Mouse (Mus musculus): ENCODE data around the gene Tubgcp2. TPM values are rescaled to one million over a fixed set of nuclear protein-coding genes. Genes with fewer than 3 reads are reported as not detected.

The Tubgcp2 gene
- polyA plus RNA-seq, 1 experiment from 2014 or later = 46.2 TPM

GRCm38 (mm10) chr7:140054124-140054523 lies 17.7 kb upstream of the Tubgcp2 start:
- peaks cover 6% of the 10 kb centered on the region for H3K4me1 ChIP-seq (ENCODE audit: control insufficient read depth, insufficient read depth, low read length)
- H3K27me3 ChIP-seq (replicated peaks; ENCODE audit: control insufficient read depth, insufficient read depth, low read length) = peaks cover 73% of the 10 kb centered on the region
- no peak for DNase-seq (ENCODE audit: low spot score)

DNA sequence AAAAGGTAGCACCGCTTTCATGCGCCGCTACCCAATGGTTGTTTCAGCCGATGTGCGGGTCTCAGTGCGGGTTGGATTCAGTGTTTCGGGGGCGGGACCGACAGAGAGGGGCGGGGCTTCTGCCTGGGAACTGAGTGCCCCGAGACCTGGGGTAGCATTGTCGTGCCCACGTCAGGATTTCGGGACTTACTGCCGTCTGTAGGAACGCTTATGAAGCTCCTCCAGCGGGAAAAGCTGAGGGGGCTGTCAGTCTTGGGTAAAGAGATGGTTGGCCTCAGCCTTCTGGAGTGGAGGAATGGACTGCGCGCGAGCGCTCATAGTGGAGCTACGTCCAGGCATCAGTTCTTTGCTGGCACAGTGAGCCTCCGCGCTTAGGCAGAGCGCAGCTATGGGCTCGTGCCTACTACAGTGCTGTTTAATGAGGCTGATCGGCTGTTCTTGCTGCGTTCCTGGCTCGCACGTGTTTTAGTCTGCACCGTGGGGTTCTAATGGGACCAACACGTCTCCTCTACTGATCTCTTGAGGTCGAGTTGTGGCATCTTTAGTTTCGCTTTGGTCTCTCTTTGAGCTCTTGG lies 12.7 kb upstream of the Tubgcp2 start:
- peak; percentile 59 for DNase-seq (ENCODE audit: low spot score)
- H3K4me1 ChIP-seq (ENCODE audit: control insufficient read depth, insufficient read depth, low read length) = peaks cover 16% of the 10 kb centered on the region
- H3K27ac ChIP-seq (replicated peaks; ENCODE audit: low read depth, low read length) = no peak overlapping the region
- H3K4me2 ChIP-seq (ENCODE audit: low read depth, low read length) = peak overlapping the region; percentile 66
- H3K27me3 ChIP-seq (replicated peaks; ENCODE audit: control insufficient read depth, insufficient read depth, low read length) = peaks cover 87% of the 10 kb centered on the region
- H3K9ac ChIP-seq (ENCODE audit: low read depth, low read length) = peak overlapping the region; percentile 14
- H3K4me3 ChIP-seq (ENCODE audit: low read depth, low read length) = peak overlapping the region; percentile 42
- no peaks in the 10 kb centered on the region for H3K9me3 ChIP-seq (ENCODE audit: control insufficient read depth, low read length)
- no peaks in the 10 kb centered on the region for H3K36me3 ChIP-seq (ENCODE audit: control insufficient read depth, insufficient read depth, low read length)
- under 1% methylated on average over 19 of the region's 34 CpGs for WGBS
- peak; percentile 80 for ATAC-seq (ENCODE audit: low read depth)

More at GRCm38 (mm10) chr7:140054124-140054523, 17.7 kb upstream of the Tubgcp2 start:
- WGBS = 85% methylated on average over 4 of the region's 4 CpGs
- Histone ChIP-seq H3K4me3 (ENCODE audit: low read depth, low read length) (no peak overlapping the region), H3K9me3 (ENCODE audit: control insufficient read depth, low read length) (no peaks in the 10 kb centered on the region), H3K4me2 (ENCODE audit: low read depth, low read length) (no peak overlapping the region), H3K36me3 (ENCODE audit: control insufficient read depth, insufficient read depth, low read length) (no peaks in the 10 kb centered on the region), H3K9ac (ENCODE audit: low read depth, low read length) (no peak overlapping the region), H3K27ac (replicated peaks; ENCODE audit: low read depth, low read length) (no peak overlapping the region)
- no peak for ATAC-seq (ENCODE audit: low read depth)

GRCm38 (mm10) chr7:140048361-140049114 lies 12.1 kb upstream of the Tubgcp2 start, which contains the start of gene Msx3:
TSS of gene Msx3 (minus strand) at chr7:140049089.
- no peaks in the 10 kb centered on the region for H3K36me3 ChIP-seq (ENCODE audit: control insufficient read depth, insufficient read depth, low read length)
- peak within 1 kb of the TSS; percentile 14 for H3K9ac ChIP-seq (ENCODE audit: low read depth, low read length)
- peaks cover 87% of the 10 kb centered on the region for H3K27me3 ChIP-seq (replicated peaks; ENCODE audit: control insufficient read depth, insufficient read depth, low read length)
- 2% methylated on average over 43 of the region's 56 CpGs for WGBS
- no peaks in the 10 kb centered on the region for H3K9me3 ChIP-seq (ENCODE audit: control insufficient read depth, low read length)
- H3K27ac ChIP-seq (replicated peaks; ENCODE audit: low read depth, low read length) = no peak within 1 kb of the TSS
- no peak for ATAC-seq (ENCODE audit: low read depth)
- peak within 1 kb of the TSS; percentile 42 for H3K4me3 ChIP-seq (ENCODE audit: low read depth, low read length)
- peak within 1 kb of the TSS; percentile 66 for H3K4me2 ChIP-seq (ENCODE audit: low read depth, low read length)
- no peak for DNase-seq (ENCODE audit: low spot score)
- peaks cover 16% of the 10 kb centered on the region for H3K4me1 ChIP-seq (ENCODE audit: control insufficient read depth, insufficient read depth, low read length)

DNA sequence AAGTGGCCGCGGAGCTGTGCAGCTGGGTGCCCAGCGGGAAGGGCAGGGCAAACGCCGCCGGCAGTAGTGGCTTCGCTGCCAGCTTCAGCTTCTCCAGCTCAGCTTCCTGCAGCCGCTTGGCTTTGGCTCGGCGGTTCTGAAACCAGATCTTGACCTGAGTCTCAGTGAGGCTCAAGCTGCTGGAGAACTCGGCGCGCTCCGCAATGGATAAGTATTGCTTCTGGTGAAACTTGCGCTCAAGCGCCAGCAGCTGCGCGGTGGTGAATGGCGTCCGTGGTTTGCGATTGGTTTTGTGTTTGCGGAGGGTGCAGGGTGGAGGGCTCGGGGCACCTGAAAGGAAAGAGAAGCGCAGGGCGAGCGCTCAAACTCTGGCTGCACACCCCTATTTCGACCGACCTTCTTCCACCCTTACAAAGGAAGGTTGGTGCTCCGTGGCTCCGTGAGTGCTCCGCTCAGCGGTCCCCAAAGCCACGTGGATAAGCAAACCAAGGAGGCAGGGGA lies 11.4 kb upstream of the Tubgcp2 start:
- Histone ChIP-seq H3K27ac (replicated peaks; ENCODE audit: low read depth, low read length) (no peak overlapping the region), H3K4me1 (ENCODE audit: control insufficient read depth, insufficient read depth, low read length) (peaks cover 16% of the 10 kb centered on the region), H3K27me3 (replicated peaks; ENCODE audit: control insufficient read depth, insufficient read depth, low read length) (peaks cover 81% of the 10 kb centered on the region), H3K36me3 (ENCODE audit: control insufficient read depth, insufficient read depth, low read length) (no peaks in the 10 kb centered on the region), H3K4me3 (ENCODE audit: low read depth, low read length) (peak overlapping the region; percentile 42), H3K4me2 (ENCODE audit: low read depth, low read length) (peak overlapping the region; percentile 66), H3K9ac (ENCODE audit: low read depth, low read length) (no peak overlapping the region), H3K9me3 (ENCODE audit: control insufficient read depth, low read length) (no peaks in the 10 kb centered on the region)
- DNase-seq (ENCODE audit: low spot score) (peak; percentile 39), ATAC-seq (ENCODE audit: low read depth) (no peak)
- 2% methylated on average over 25 of the region's 33 CpGs for WGBS

DNA sequence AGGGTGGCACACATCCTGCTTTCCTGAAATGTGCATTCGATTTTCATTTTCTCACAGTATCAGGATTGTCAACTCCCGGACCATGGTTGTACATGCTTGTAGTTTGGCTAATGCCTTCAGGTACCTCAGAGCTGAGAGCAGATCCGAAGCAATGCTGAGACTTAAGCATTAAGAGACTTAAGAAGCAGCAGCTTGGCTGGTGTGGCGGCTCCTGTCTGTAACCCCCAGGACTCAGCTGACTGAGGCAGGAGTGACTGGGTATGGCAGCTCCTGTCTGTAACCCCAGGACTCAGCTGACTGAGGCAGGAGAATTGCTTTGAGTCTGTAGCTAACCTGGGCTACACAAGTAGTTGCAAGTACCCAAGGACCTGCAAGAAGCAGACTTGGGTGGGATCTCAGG lies 9.1 kb upstream of the Tubgcp2 start:
- H3K4me2 ChIP-seq (ENCODE audit: low read depth, low read length) = no peak overlapping the region
- H3K4me3 ChIP-seq (ENCODE audit: low read depth, low read length) = no peak overlapping the region
- no peak for DNase-seq (ENCODE audit: low spot score)
- H3K9ac ChIP-seq (ENCODE audit: low read depth, low read length) = no peak overlapping the region
- peaks cover 16% of the 10 kb centered on the region for H3K4me1 ChIP-seq (ENCODE audit: control insufficient read depth, insufficient read depth, low read length)
- no peak overlapping the region for H3K27ac ChIP-seq (replicated peaks; ENCODE audit: low read depth, low read length)
- WGBS = 79% methylated on average over 4 of the region's 4 CpGs
- H3K27me3 ChIP-seq (replicated peaks; ENCODE audit: control insufficient read depth, insufficient read depth, low read length) = peaks cover 60% of the 10 kb centered on the region
- ATAC-seq (ENCODE audit: low read depth) = no peak
- H3K36me3 ChIP-seq (ENCODE audit: control insufficient read depth, insufficient read depth, low read length) = no peaks in the 10 kb centered on the region
- no peaks in the 10 kb centered on the region for H3K9me3 ChIP-seq (ENCODE audit: control insufficient read depth, low read length)

GRCm38 (mm10) chr7:140042728-140043127 lies 6.3 kb upstream of the Tubgcp2 start:
- no peak overlapping the region for H3K4me3 ChIP-seq (ENCODE audit: low read depth, low read length)
- no peak overlapping the region for H3K4me2 ChIP-seq (ENCODE audit: low read depth, low read length)
- H3K9me3 ChIP-seq (ENCODE audit: control insufficient read depth, low read length) = no peaks in the 10 kb centered on the region
- H3K27me3 ChIP-seq (replicated peaks; ENCODE audit: control insufficient read depth, insufficient read depth, low read length) = peaks cover 31% of the 10 kb centered on the region
- no peak overlapping the region for H3K9ac ChIP-seq (ENCODE audit: low read depth, low read length)
- 0 out of 2 replicates have a peak, but pooled peaks cover 12% of the 10 kb centered on the region for H3K36me3 ChIP-seq (ENCODE audit: control insufficient read depth, insufficient read depth, low read length)
- ATAC-seq (ENCODE audit: low read depth) (no peak), DNase-seq (ENCODE audit: low spot score) (no peak)
- H3K4me1 ChIP-seq (ENCODE audit: control insufficient read depth, insufficient read depth, low read length) = no peaks in the 10 kb centered on the region; the same call in 1 of the 2 replicates
- H3K27ac ChIP-seq (replicated peaks; ENCODE audit: low read depth, low read length) = no peak overlapping the region
- WGBS = 51% methylated on average over 3 of the region's 3 CpGs

- Histone ChIP-seq H3K4me3 (ENCODE audit: low read depth, low read length) (peak overlapping the region; percentile 82), H3K4me2 (ENCODE audit: low read depth, low read length) (peak overlapping the region; percentile 80), H3K9ac (ENCODE audit: low read depth, low read length) (peak overlapping the region; percentile 91; the same call in 1 of the 2 replicates), H3K27ac (replicated peaks; ENCODE audit: low read depth, low read length) (no peak overlapping the region), H3K9me3 (ENCODE audit: control insufficient read depth, low read length) (no peaks in the 10 kb centered on the region), H3K4me1 (ENCODE audit: control insufficient read depth, insufficient read depth, low read length) (peaks cover 10% of the 10 kb centered on the region), H3K27me3 (replicated peaks; ENCODE audit: control insufficient read depth, insufficient read depth, low read length) (no peaks in the 10 kb centered on the region), H3K36me3 (ENCODE audit: control insufficient read depth, insufficient read depth, low read length) (peaks cover 28% of the 10 kb centered on the region)
- WGBS = 51% methylated on average over 3 of the region's 3 CpGs
- DNase-seq (ENCODE audit: low spot score) (no peak), ATAC-seq (ENCODE audit: low read depth) (no peak)
Measured at GRCm38 (mm10) chr7:140037171-140037555, 694 bp upstream of the Tubgcp2 start.

DNA sequence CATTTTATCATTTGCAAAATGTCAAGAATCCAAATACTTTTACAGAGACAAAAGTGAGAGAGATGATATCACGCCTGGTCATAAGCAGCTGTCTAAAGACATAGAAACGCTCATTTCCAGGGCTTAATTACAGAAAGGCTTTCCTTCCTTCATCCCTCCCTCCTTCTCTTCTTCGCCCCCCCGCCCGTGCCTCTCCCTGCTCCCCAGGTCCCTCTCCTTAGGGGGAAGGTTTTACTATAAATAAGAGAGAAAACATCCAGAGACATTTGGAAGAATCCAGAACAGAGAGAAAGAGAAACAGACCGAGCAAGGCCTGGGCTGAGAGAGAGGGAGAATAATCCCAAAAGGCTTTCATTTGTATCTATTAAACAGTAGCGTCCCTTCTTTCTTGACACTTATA lies 1.0 kb downstream of the Tubgcp2 start:
- ATAC-seq (ENCODE audit: low read depth) (no peak), DNase-seq (ENCODE audit: low spot score) (no peak)
- peak overlapping the region; percentile 80 for H3K4me2 ChIP-seq (ENCODE audit: low read depth, low read length)
- H3K27me3 ChIP-seq (replicated peaks; ENCODE audit: control insufficient read depth, insufficient read depth, low read length) = no peaks in the 10 kb centered on the region
- H3K4me3 ChIP-seq (ENCODE audit: low read depth, low read length) = peak overlapping the region; percentile 82
- peak overlapping the region; percentile 91 for H3K9ac ChIP-seq (ENCODE audit: low read depth, low read length)
- peaks cover 45% of the 10 kb centered on the region for H3K36me3 ChIP-seq (ENCODE audit: control insufficient read depth, insufficient read depth, low read length)
- WGBS = 11% methylated on average over 7 of the region's 7 CpGs
- no peaks in the 10 kb centered on the region for H3K9me3 ChIP-seq (ENCODE audit: control insufficient read depth, low read length)
- peak overlapping the region; percentile 94; the same call in 1 of the 2 replicates for H3K27ac ChIP-seq (replicated peaks; ENCODE audit: low read depth, low read length)
- peaks cover 10% of the 10 kb centered on the region for H3K4me1 ChIP-seq (ENCODE audit: control insufficient read depth, insufficient read depth, low read length)
